Mouse (Mus musculus): ENCODE measurements around the gene Cd44. TPM values are rescaled to one million over a fixed set of nuclear protein-coding genes. Genes with fewer than 3 reads are reported as not detected.

The Cd44 gene
- polyA plus RNA-seq, 1 experiment: 77.1 TPM

GRCm38 (mm10) chr2:102763991-102764390 is 137.5 kb downstream of the Cd44 start:
- Histone ChIP-seq H3K4me2 (ENCODE audit: low read depth) (no peak overlapping the region), H3K27me3 (ENCODE audit: control insufficient read depth, insufficient read depth, insufficient read length) (no peaks in the 10 kb centered on the region), H3K79me2 (ENCODE audit: control insufficient read depth, insufficient read depth) (no peaks in the 10 kb centered on the region), H3K36me3 (ENCODE audit: control insufficient read depth, insufficient read depth) (no peaks in the 10 kb centered on the region), H3ac (ENCODE audit: control insufficient read depth, insufficient read length) (no peak overlapping the region), H3K4me3 (no peak overlapping the region)
- TF ChIP-seq POLR2A (IDR thresholded peaks at IDR 0.05; ENCODE audit: insufficient read length, low read depth): no peak
- TF ChIP-seq TCF3 (IDR thresholded peaks at IDR 0.05; ENCODE audit: insufficient read length, low read depth): no peak
- TF ChIP-seq MYOG (IDR thresholded peaks at IDR 0.05; ENCODE audit: control insufficient read depth in 1 of 3, insufficient read depth in 1 of 3, insufficient read length in 2 of 3, low read depth in 2 of 3): no peak
- TF ChIP-seq POLR2AphosphoS2 (IDR thresholded peaks at IDR 0.05; ENCODE audit: insufficient read length, low read depth): no peak
- TF ChIP-seq MAX (IDR thresholded peaks at IDR 0.05; ENCODE audit: low read depth): no peak
- no peak for TF ChIP-seq SRF (IDR thresholded peaks at IDR 0.05; ENCODE audit: control insufficient read depth, insufficient read length, low read depth)
- no peak for TF ChIP-seq TCF12 (IDR thresholded peaks at IDR 0.05; ENCODE audit: insufficient read depth, poor library complexity, severe bottlenecking)
- TF ChIP-seq USF1 (IDR thresholded peaks at IDR 0.05; ENCODE audit: low read depth): no peak
- no peak for TF ChIP-seq CEBPB (IDR thresholded peaks at IDR 0.05; ENCODE audit: insufficient read depth, poor library complexity, severe bottlenecking)
- no peak for TF ChIP-seq MYOD1 (IDR thresholded peaks at IDR 0.05; ENCODE audit: control insufficient read depth in 1 of 3, insufficient read length in 2 of 3, low read depth in 2 of 3)
- TF ChIP-seq E2F4 (IDR thresholded peaks at IDR 0.05; ENCODE audit: insufficient read depth): no peak
- TF ChIP-seq REST (IDR thresholded peaks at IDR 0.05; ENCODE audit: insufficient read depth, insufficient read length): no peak

GRCm38 (mm10) chr2:102763176-102763575 is 138.3 kb downstream of the Cd44 start:
- no peak overlapping the region for H3ac ChIP-seq (ENCODE audit: control insufficient read depth, insufficient read length)
- TF ChIP-seq MAX (IDR thresholded peaks at IDR 0.05; ENCODE audit: low read depth) (no peak), POLR2AphosphoS2 (IDR thresholded peaks at IDR 0.05; ENCODE audit: insufficient read length, low read depth) (no peak), CEBPB (IDR thresholded peaks at IDR 0.05; ENCODE audit: insufficient read depth, poor library complexity, severe bottlenecking) (no peak), USF1 (IDR thresholded peaks at IDR 0.05; ENCODE audit: low read depth) (no peak), TCF12 (IDR thresholded peaks at IDR 0.05; ENCODE audit: insufficient read depth, poor library complexity, severe bottlenecking) (no peak), POLR2A (IDR thresholded peaks at IDR 0.05; ENCODE audit: insufficient read length, low read depth) (no peak), TCF3 (IDR thresholded peaks at IDR 0.05; ENCODE audit: insufficient read length, low read depth) (no peak), MYOD1 (IDR thresholded peaks at IDR 0.05; ENCODE audit: control insufficient read depth in 1 of 3, insufficient read length in 2 of 3, low read depth in 2 of 3) (no peak), REST (IDR thresholded peaks at IDR 0.05; ENCODE audit: insufficient read depth, insufficient read length) (no peak), E2F4 (IDR thresholded peaks at IDR 0.05; ENCODE audit: insufficient read depth) (no peak), MYOG (IDR thresholded peaks at IDR 0.05; ENCODE audit: control insufficient read depth in 1 of 3, insufficient read depth in 1 of 3, insufficient read length in 2 of 3, low read depth in 2 of 3) (no peak), SRF (IDR thresholded peaks at IDR 0.05; ENCODE audit: control insufficient read depth, insufficient read length, low read depth) (no peak)
- no peaks in the 10 kb centered on the region for H3K36me3 ChIP-seq (ENCODE audit: control insufficient read depth, insufficient read depth)
- no peak overlapping the region for H3K4me3 ChIP-seq
- no peak overlapping the region for H3K4me2 ChIP-seq (ENCODE audit: low read depth)
- no peaks in the 10 kb centered on the region for H3K79me2 ChIP-seq (ENCODE audit: control insufficient read depth, insufficient read depth)
- H3K27me3 ChIP-seq (ENCODE audit: control insufficient read depth, insufficient read depth, insufficient read length): no peaks in the 10 kb centered on the region

Other genes starting within 250 kb of the Cd44 start
- gene Slc1a2, start 243.0 kb downstream of the Cd44 start, polyA plus RNA-seq (2012; fragmentation: generic; extraction: Trizol): 0.02 TPM
- gene Pdhx, start 171.8 kb upstream of the Cd44 start, polyA plus RNA-seq (2012; fragmentation: generic; extraction: Trizol): 37.4 TPM
- 46.4 TPM for gene Apip, start 172.0 kb upstream of the Cd44 start, polyA plus RNA-seq (2012; fragmentation: generic; extraction: Trizol)

Data from myocyte (in vitro differentiated cells).